Mouse (Mus musculus): Measurements from ENCODE around the gene Cenpp.

DNA sequence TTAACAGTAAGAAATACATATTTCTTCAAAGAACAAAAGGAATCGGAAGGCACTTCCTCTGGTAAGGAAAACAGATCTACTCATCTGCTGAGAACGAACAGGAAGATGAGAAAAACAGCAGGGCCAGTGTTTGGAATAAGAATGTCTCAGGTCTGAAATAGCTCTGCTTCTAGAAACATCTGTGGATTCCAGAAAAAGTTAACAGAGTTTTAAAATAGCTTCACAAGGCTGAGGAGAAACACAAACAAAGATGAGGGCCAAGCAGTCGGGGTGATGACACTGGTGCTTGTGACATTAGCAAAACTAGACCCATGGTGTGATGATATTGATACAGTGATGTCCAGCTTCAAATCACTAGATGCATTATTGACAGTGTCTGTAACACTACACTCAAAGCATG is 145.4 kb downstream of the Cenpp start:
- TF ChIP-seq CTCF (IDR thresholded peaks at IDR 0.05; ENCODE audit: insufficient read depth, low read length) (no peak), POLR2A (IDR thresholded peaks at IDR 0.05; ENCODE audit: borderline replicate concordance, extremely low read depth, low read depth, low read length) (no peak)
